Mouse (Mus musculus) kidney, adult 18-20 months (tissue): ENCODE data around the gene Fer.

Source experiments
- DNase-seq: peaks from one replicate; pipeline ENCODE4 v3.0.0; 2021

Gene Fer

DNA sequence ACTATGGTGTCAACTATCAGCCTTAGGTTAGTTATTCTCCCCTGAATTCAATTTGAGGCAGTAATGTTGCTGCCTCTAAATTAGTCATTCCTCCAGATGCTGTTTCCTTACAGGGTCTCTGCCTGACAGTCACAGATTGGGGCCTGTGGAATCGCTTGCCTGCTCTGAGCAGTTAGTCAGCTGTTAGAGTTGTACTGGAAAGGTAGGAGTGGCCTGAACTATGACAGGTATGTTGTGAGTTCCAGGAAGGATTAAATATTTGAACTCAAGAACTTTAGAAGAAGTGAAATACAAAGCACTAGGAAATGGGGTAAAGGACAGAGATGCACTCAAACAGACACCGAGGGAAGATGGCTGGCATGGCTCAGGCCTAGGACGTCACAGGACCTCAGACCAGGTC is 233.9 kb downstream of the Fer start:
- DNase-seq = no peak

- DNase-seq = no peak
These were observed 235.0 kb downstream of the Fer start for GRCm38 (mm10) chr17:64097788-64098359.

DNA sequence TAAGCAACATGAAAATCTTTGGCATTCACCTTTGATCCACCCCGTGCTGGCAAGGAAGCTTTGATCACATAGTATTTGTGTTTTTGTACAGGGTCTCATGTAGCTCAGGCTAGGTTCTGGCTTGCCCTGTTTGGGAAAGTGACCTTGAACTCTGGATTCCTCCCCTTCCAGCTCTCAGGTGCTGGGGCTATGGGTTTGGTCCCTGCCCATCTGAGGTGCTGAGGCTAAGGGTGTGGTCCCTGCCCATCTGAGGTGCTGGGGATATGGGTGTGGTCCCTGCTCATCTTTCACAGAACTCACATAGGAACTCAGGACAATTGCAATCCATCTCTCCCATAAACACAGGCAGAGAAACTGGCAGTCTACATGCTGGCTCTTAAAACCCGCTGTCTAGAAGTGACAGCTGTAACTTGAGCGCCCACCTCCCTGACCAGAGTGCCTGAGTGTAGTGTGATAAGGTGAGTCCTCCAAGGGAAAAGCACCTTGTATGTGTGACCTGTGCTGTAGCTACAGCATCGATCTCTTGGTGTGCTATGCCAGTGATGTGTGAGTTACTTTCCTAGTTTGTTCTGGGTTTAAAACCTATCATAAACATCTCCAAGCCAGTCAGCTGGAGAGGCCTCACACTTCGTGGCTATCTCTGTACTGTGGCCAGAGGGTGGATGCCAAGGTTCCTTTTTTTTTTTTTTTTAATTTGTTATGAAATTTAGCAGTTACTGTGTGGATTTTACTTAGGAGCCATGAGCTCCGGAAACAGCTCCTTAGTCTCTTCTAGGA is 236.7 kb downstream of the Fer start:
- no peak for DNase-seq

DNA sequence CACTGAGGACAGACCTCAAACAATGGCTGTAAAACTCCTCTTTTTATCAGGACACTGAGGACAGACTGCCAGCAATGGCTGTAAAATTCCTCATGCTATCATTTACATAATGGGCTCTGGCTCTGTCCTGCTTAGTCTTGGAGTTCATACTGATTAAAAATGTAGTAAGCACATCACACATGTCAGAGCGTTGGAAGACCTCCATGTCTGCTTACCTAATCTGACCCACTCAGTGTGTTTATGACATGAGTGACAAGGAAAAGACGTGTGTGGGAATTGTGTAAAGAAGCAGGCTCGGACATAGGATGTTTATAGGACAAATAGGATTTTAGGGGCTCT is 237.3 kb downstream of the Fer start:
- DNase-seq = no peak

GRCm38 (mm10) chr17:64108773-64109172 is 245.9 kb downstream of the Fer start:
- DNase-seq = no peak

DNA sequence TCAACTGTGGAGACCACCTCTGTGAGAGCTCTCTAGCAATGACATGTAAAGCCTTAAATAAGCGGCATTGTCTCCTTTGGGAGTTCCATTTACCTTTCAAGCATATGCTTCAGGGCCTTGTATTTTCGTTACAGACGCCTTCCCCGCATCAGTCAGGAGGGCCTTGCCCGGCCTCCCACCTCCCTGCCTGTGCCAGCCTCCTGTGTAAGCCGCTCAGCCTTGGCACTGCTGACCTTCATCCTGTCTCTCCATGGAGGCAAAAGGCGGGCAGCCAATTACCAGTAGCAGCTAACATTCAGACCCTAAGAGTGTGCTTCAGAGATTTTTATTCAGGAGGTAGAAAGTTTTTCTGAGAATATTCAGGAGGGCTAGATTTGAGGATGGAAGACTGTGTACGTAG is 247.0 kb downstream of the Fer start:
- DNase-seq = no peak

- no peak for DNase-seq
These were observed 250.8 kb downstream of the Fer start for GRCm38 (mm10) chr17:64113625-64114024.

- no peak for DNase-seq
These were observed 253.9 kb downstream of the Fer start for GRCm38 (mm10) chr17:64116762-64117161.

DNA sequence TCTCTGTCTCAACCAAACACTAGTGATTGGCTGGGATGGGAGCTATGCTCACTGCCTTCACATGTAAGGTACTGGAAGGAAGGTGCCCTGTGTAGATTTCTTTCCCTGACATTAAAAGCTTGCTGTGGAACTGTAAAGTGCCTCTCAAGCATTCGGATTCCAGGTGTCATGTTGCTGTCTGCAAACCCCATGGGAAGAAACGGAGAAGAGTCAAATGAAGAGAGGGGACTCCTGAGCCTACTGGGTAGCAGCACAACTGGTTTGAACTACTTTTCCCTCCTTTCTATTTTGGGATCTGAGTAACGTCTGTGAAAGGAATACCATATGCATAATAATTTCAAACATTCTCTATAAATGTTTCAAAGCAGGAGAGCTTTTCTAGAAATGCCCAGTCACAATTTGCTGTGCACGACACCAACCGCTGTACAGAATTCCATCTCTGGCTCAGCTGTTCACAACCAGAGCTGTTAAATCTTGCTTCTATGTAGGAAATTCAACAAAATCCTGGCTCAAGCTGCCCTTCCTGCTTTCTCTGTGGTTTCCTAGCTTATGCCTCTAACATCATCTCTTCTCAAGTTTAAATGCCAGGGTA is 256.9 kb downstream of the Fer start:
- DNase-seq = no peak

- no peak for DNase-seq
These were observed 259.7 kb downstream of the Fer start for GRCm38 (mm10) chr17:64122556-64122955.

DNA sequence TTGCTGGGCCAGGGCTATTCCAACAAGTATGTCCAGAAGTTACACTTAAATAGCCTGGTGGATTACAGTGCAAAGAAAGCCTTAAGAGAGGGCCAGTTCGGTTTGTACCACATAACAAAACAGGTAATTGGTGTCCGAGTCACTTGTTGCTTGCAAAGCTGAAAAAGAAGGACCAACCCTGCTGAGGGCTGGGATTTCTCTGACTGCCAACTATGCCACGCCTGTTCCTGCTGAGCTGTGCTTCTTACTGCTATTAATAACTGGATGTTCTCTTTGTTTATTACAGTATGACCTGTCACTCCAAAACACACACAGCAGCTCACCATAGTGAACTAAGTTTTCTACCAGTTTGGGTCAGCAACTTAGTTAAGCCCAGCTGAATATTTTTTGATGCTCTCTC is 260.9 kb downstream of the Fer start:
- no peak for DNase-seq

DNA sequence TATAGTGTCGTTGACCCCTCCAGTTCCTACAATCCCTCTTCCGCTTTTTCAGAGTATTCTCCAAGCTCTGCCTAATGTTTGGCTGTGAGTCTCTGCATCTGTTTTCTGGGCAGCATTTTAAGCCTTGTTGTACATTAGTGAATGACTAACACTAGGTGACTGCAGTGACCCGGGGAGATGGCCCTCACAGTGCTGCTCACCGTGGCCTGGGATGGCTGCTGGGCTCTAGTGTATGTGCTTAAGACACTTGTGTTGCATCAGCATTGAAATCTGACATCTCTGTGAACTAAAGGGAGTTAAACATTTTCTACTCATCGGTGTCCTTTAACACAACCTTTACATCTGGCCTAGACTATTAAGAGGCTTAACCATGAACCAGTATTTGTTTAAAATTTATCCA is 264.0 kb downstream of the Fer start:
- peak; percentile 11 for DNase-seq

DNA sequence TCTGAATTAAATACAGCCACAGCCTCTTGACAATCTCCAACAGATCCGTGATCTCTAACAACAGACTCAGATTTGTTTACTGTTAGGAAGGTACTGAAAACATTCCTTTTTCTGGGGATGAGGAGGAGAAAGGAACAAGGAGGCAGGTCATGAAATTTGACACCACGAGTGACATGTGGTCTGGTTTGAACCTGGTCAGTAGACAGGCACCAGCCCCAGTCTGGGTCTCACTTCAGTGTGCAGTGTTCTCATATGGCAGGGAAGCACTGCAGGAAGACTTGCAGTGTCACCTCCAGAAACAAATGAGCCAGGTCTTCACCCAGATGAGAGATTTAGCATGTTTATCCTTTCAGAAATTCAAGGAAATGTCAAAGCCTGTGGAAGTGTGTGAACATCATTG is 266.9 kb downstream of the Fer start:
- DNase-seq = no peak

DNA sequence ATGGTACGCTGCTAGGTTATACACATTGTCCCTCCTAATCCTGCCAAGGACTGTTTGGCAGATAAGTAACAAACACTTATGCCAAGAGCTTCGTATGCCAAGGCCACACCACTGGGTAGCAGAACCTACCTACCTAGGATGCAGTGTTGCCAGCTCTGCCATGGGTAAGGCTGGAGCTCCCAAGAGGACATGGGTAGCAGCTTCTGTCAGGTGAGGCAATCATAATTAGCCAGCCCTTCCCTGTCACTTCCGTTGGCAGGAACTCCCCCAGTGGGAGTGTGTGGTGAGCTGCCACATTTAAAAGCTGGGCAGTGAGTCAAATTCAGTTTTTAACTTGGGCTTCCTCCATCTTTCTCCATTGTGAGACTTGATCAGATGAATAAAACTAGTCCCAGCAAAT is 267.5 kb downstream of the Fer start:
- no peak for DNase-seq

GRCm38 (mm10) chr17:64132183-64132582 is 269.3 kb downstream of the Fer start:
- DNase-seq = no peak

GRCm38 (mm10) chr17:64135941-64136650 is 273.2 kb downstream of the Fer start:
- no peak for DNase-seq

GRCm38 (mm10) chr17:64138036-64138717 is 275.3 kb downstream of the Fer start:
- DNase-seq = no peak

DNA sequence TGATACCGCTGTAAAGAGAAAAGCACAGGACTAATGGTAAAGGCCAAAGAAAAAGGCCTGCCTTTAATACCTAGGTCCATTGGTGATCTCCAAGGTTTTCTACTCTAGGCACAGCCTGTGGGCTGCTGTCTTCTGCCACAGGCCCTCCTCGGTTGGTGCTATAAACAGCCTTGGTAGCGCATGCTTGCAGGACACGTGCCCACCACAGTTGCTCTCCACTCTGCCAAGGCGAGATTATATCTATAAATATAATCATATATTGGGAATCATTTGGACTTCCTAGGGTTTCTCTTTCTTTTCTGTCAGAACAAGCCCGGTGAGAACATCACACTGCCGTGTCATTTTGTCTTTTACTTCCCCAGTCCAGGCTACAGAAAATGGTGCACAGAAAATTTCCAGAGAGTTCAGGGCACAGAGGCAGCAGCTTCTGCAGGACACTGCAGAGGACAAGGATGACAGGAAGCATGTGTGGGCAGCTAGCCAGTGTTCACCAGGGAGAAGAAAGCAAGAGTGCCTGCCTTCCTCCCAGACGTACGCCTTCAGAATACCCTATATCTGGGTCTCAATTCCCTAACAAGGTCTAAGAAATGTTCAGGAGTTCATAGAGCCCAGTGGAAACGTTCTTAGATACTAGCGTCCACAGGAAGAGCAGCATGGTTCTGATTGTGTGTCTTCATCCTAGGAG is 276.5 kb downstream of the Fer start:
- no peak for DNase-seq

GRCm38 (mm10) chr17:64140063-64140850 is 277.4 kb downstream of the Fer start:
- DNase-seq = no peak

GRCm38 (mm10) chr17:64141856-64142255 is 279.0 kb downstream of the Fer start:
- DNase-seq = no peak

GRCm38 (mm10) chr17:64146409-64146808 is 283.5 kb downstream of the Fer start:
- DNase-seq = no peak

- DNase-seq = no peak
These were observed 287.9 kb downstream of the Fer start for GRCm38 (mm10) chr17:64150717-64151116.
